Mouse (Mus musculus) small intestine, adult 2 months (tissue): ENCODE results near the gene Tnni3k.

Experiments used
- CTCF ChIP-seq: fragments of 200-500 bp; IDR thresholded peaks from 2 replicates; pipeline ENCODE4 v1.5.1; 2012; ENCODE audit warnings: low read depth, mild to moderate bottlenecking, control low read depth, inconsistent platforms, low read length, moderate library complexity, mixed read lengths; ENCODE audit not compliant: insufficient replicate concordance, insufficient read length; ENCODE audit errors: extremely low read depth
- POLR2A ChIP-seq: fragments of 200-500 bp; IDR thresholded peaks from 2 replicates; pipeline ENCODE4 v1.6.1; 2012; ENCODE audit warnings: low read depth, mild to moderate bottlenecking, control low read depth, inconsistent platforms, low read length, moderate library complexity

DNA sequence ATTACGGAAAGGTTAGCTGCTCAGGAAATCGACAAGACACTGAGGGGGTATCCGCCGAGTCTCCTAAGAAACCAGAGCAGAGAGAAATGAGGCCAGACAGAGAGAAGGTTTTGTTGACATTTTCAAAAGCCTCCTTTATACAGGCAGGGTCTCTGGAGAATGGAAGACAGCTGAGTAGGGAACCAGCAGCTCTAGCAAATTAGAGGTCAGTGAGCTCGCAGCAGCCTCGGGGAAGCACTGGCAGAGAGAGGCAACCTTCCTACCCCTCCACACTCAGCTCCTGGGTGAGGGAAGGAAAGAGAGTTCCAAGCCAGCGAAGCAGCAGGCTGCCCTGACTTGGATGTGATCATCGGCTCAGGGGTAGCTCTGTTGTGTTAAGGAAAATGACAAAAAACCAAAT is 127.5 kb downstream of the Tnni3k start:
- TF ChIP-seq CTCF = no peak
- TF ChIP-seq POLR2A = no peak
